Mouse (Mus musculus): ENCODE results near the gene S1pr3. TPM values are rescaled to one million over a fixed set of nuclear protein-coding genes. Genes with fewer than 3 reads are reported as not detected.
A peak's percentile ranks its signal among the peaks of the same experiment; 100 is the strongest.

Gene S1pr3
- polyA plus RNA-seq (2014; fragmentation: Nextera tagmentation; extraction: Ambion mirVana), result 15.5 and 18.0 TPM in 2 replicates

- no peaks in the 10 kb centered on the region for H3K9me3 ChIP-seq (ENCODE audit: control insufficient read depth, low read length)
- peak; percentile 59; the same call in 1 of the 2 replicates for ATAC-seq (replicated peaks; ENCODE audit: low FRiP score)
- no peaks in the 10 kb centered on the region for H3K4me1 ChIP-seq (replicated peaks; ENCODE audit: control insufficient read depth, insufficient read depth, low read length)
- H3K4me2 ChIP-seq, result peak within 1 kb of the TSS; percentile 67
- no peaks in the 10 kb centered on the region for H3K36me3 ChIP-seq (ENCODE audit: control insufficient read depth, insufficient read depth, low read length)
- H3K9ac ChIP-seq (ENCODE audit: low read depth, low read length), result peak within 1 kb of the TSS; percentile 53
- DNase-seq (ENCODE audit: low spot score), result peak; percentile 57
- H3K27me3 ChIP-seq (replicated peaks; ENCODE audit: control insufficient read depth, insufficient read depth, low read length), result peaks cover 19% of the 10 kb centered on the region
- under 1% methylated on average over 33 of the region's 33 CpGs for WGBS
- H3K4me3 ChIP-seq (ENCODE audit: low read depth, low read length), result peak within 1 kb of the TSS; percentile 50
- H3K27ac ChIP-seq (ENCODE audit: low read depth, low read length), result no peak within 1 kb of the TSS
Observed at GRCm38 (mm10) chr13:51408519-51409001, at the start of gene S1pr3. Gene S1pr3, plus strand, starts transcription at chr13:51408639.

- Histone ChIP-seq H3K36me3 (ENCODE audit: control insufficient read depth, insufficient read depth, low read length) (no peaks in the 10 kb centered on the region), H3K27ac (ENCODE audit: low read depth, low read length) (no peak overlapping the region), H3K4me3 (ENCODE audit: low read depth, low read length) (no peak overlapping the region), H3K9me3 (ENCODE audit: control insufficient read depth, low read length) (no peaks in the 10 kb centered on the region), H3K9ac (ENCODE audit: low read depth, low read length) (no peak overlapping the region), H3K27me3 (replicated peaks; ENCODE audit: control insufficient read depth, insufficient read depth, low read length) (no peaks in the 10 kb centered on the region), H3K4me2 (no peak overlapping the region), H3K4me1 (replicated peaks; ENCODE audit: control insufficient read depth, insufficient read depth, low read length) (no peaks in the 10 kb centered on the region)
- ATAC-seq (replicated peaks; ENCODE audit: low FRiP score) (no peak), DNase-seq (ENCODE audit: low spot score) (no peak)
- WGBS, result 58% methylated on average over 8 of the region's 8 CpGs
Observed at GRCm38 (mm10) chr13:51360441-51360962, 47.9 kb upstream of the S1pr3 start.

GRCm38 (mm10) chr13:51363390-51363789, 45.0 kb upstream of the S1pr3 start:
- H3K4me2 ChIP-seq, result no peak overlapping the region
- H3K27me3 ChIP-seq (replicated peaks; ENCODE audit: control insufficient read depth, insufficient read depth, low read length), result no peaks in the 10 kb centered on the region
- no peak overlapping the region for H3K4me3 ChIP-seq (ENCODE audit: low read depth, low read length)
- no peaks in the 10 kb centered on the region for H3K36me3 ChIP-seq (ENCODE audit: control insufficient read depth, insufficient read depth, low read length)
- WGBS, result 75% methylated on average over 7 of the region's 7 CpGs
- no peaks in the 10 kb centered on the region for H3K9me3 ChIP-seq (ENCODE audit: control insufficient read depth, low read length)
- ATAC-seq (replicated peaks; ENCODE audit: low FRiP score), result no peak
- no peak overlapping the region for H3K9ac ChIP-seq (ENCODE audit: low read depth, low read length)
- H3K4me1 ChIP-seq (replicated peaks; ENCODE audit: control insufficient read depth, insufficient read depth, low read length), result no peaks in the 10 kb centered on the region
- DNase-seq (ENCODE audit: low spot score), result no peak
- H3K27ac ChIP-seq (ENCODE audit: low read depth, low read length), result no peak overlapping the region

GRCm38 (mm10) chr13:51363985-51364384, 44.5 kb upstream of the S1pr3 start:
- DNase-seq (ENCODE audit: low spot score) (no peak), ATAC-seq (replicated peaks; ENCODE audit: low FRiP score) (no peak)
- Histone ChIP-seq H3K9me3 (ENCODE audit: control insufficient read depth, low read length) (no peaks in the 10 kb centered on the region), H3K36me3 (ENCODE audit: control insufficient read depth, insufficient read depth, low read length) (no peaks in the 10 kb centered on the region), H3K9ac (ENCODE audit: low read depth, low read length) (no peak overlapping the region), H3K4me2 (no peak overlapping the region), H3K27ac (ENCODE audit: low read depth, low read length) (no peak overlapping the region), H3K27me3 (replicated peaks; ENCODE audit: control insufficient read depth, insufficient read depth, low read length) (no peaks in the 10 kb centered on the region), H3K4me3 (ENCODE audit: low read depth, low read length) (no peak overlapping the region), H3K4me1 (replicated peaks; ENCODE audit: control insufficient read depth, insufficient read depth, low read length) (no peaks in the 10 kb centered on the region)
- WGBS, result 70% methylated on average over 5 of the region's 5 CpGs

GRCm38 (mm10) chr13:51365191-51365590, 43.2 kb upstream of the S1pr3 start:
- Histone ChIP-seq H3K4me2 (no peak overlapping the region), H3K4me3 (ENCODE audit: low read depth, low read length) (no peak overlapping the region), H3K9me3 (ENCODE audit: control insufficient read depth, low read length) (no peaks in the 10 kb centered on the region), H3K36me3 (ENCODE audit: control insufficient read depth, insufficient read depth, low read length) (no peaks in the 10 kb centered on the region), H3K9ac (ENCODE audit: low read depth, low read length) (no peak overlapping the region), H3K27ac (ENCODE audit: low read depth, low read length) (no peak overlapping the region), H3K4me1 (replicated peaks; ENCODE audit: control insufficient read depth, insufficient read depth, low read length) (no peaks in the 10 kb centered on the region), H3K27me3 (replicated peaks; ENCODE audit: control insufficient read depth, insufficient read depth, low read length) (no peaks in the 10 kb centered on the region)
- ATAC-seq (replicated peaks; ENCODE audit: low FRiP score), result no peak
- no peak for DNase-seq (ENCODE audit: low spot score)
- WGBS, result 67% methylated on average over 6 of the region's 6 CpGs

GRCm38 (mm10) chr13:51368346-51368745, 40.1 kb upstream of the S1pr3 start:
- Histone ChIP-seq H3K9ac (ENCODE audit: low read depth, low read length) (no peak overlapping the region), H3K4me3 (ENCODE audit: low read depth, low read length) (no peak overlapping the region), H3K27ac (ENCODE audit: low read depth, low read length) (no peak overlapping the region), H3K4me2 (no peak overlapping the region), H3K4me1 (replicated peaks; ENCODE audit: control insufficient read depth, insufficient read depth, low read length) (no peaks in the 10 kb centered on the region), H3K9me3 (ENCODE audit: control insufficient read depth, low read length) (no peaks in the 10 kb centered on the region), H3K36me3 (ENCODE audit: control insufficient read depth, insufficient read depth, low read length) (no peaks in the 10 kb centered on the region), H3K27me3 (replicated peaks; ENCODE audit: control insufficient read depth, insufficient read depth, low read length) (no peaks in the 10 kb centered on the region)
- WGBS, result 69% methylated on average over 2 of the region's 2 CpGs
- DNase-seq (ENCODE audit: low spot score), result no peak
- no peak for ATAC-seq (replicated peaks; ENCODE audit: low FRiP score)

GRCm38 (mm10) chr13:51369354-51369753, 39.1 kb upstream of the S1pr3 start:
- no peak overlapping the region for H3K9ac ChIP-seq (ENCODE audit: low read depth, low read length)
- WGBS, result 80% methylated on average over 3 of the region's 3 CpGs
- no peaks in the 10 kb centered on the region for H3K27me3 ChIP-seq (replicated peaks; ENCODE audit: control insufficient read depth, insufficient read depth, low read length)
- no peak for DNase-seq (ENCODE audit: low spot score)
- no peaks in the 10 kb centered on the region for H3K4me1 ChIP-seq (replicated peaks; ENCODE audit: control insufficient read depth, insufficient read depth, low read length)
- no peak overlapping the region for H3K4me3 ChIP-seq (ENCODE audit: low read depth, low read length)
- H3K9me3 ChIP-seq (ENCODE audit: control insufficient read depth, low read length), result no peaks in the 10 kb centered on the region
- no peak for ATAC-seq (replicated peaks; ENCODE audit: low FRiP score)
- no peaks in the 10 kb centered on the region for H3K36me3 ChIP-seq (ENCODE audit: control insufficient read depth, insufficient read depth, low read length)
- no peak overlapping the region for H3K4me2 ChIP-seq
- no peak overlapping the region for H3K27ac ChIP-seq (ENCODE audit: low read depth, low read length)

- H3K36me3 ChIP-seq (ENCODE audit: control insufficient read depth, insufficient read depth, low read length), result no peaks in the 10 kb centered on the region
- H3K27me3 ChIP-seq (replicated peaks; ENCODE audit: control insufficient read depth, insufficient read depth, low read length), result no peaks in the 10 kb centered on the region
- no peak overlapping the region for H3K27ac ChIP-seq (ENCODE audit: low read depth, low read length)
- DNase-seq (ENCODE audit: low spot score), result no peak
- no peak overlapping the region for H3K4me2 ChIP-seq
- no peak for ATAC-seq (replicated peaks; ENCODE audit: low FRiP score)
- no peaks in the 10 kb centered on the region for H3K9me3 ChIP-seq (ENCODE audit: control insufficient read depth, low read length)
- no peak overlapping the region for H3K9ac ChIP-seq (ENCODE audit: low read depth, low read length)
- H3K4me3 ChIP-seq (ENCODE audit: low read depth, low read length), result no peak overlapping the region
- peaks cover 3% of the 10 kb centered on the region for H3K4me1 ChIP-seq (replicated peaks; ENCODE audit: control insufficient read depth, insufficient read depth, low read length)
Observed at GRCm38 (mm10) chr13:51373086-51373485, 35.4 kb upstream of the S1pr3 start.

- 75% methylated on average over 21 of the region's 21 CpGs for WGBS
- no peak for ATAC-seq (replicated peaks; ENCODE audit: low FRiP score)
- no peaks in the 10 kb centered on the region for H3K9me3 ChIP-seq (ENCODE audit: control insufficient read depth, low read length)
- H3K36me3 ChIP-seq (ENCODE audit: control insufficient read depth, insufficient read depth, low read length), result no peaks in the 10 kb centered on the region
- H3K9ac ChIP-seq (ENCODE audit: low read depth, low read length), result no peak overlapping the region
- H3K27me3 ChIP-seq (replicated peaks; ENCODE audit: control insufficient read depth, insufficient read depth, low read length), result no peaks in the 10 kb centered on the region
- H3K4me3 ChIP-seq (ENCODE audit: low read depth, low read length), result no peak overlapping the region
- H3K27ac ChIP-seq (ENCODE audit: low read depth, low read length), result no peak overlapping the region
- no peak for DNase-seq (ENCODE audit: low spot score)
- no peak overlapping the region for H3K4me2 ChIP-seq
- H3K4me1 ChIP-seq (replicated peaks; ENCODE audit: control insufficient read depth, insufficient read depth, low read length), result peaks cover 9% of the 10 kb centered on the region
Observed at GRCm38 (mm10) chr13:51374026-51374807, 34.2 kb upstream of the S1pr3 start.
